ENCODE assay signal across 8 mouse cellular contexts in genomic region chr15:85328455-85328854, GRCm38 (mm10). TPM values are rescaled to one million over a fixed set of nuclear protein-coding genes. Genes with fewer than 3 reads are reported as not detected.
A peak's percentile ranks its signal among the peaks of the same experiment; 100 is the strongest.
DNase-seq lines count a peak whose midpoint lies in the region; TF ChIP-seq lines count a peak whose summit lies in the region.
"Not testable (repeated sequence)": the region's sequence is repeated elsewhere in the genome, so short reads cannot be mapped to it uniquely, and the experiment has no call there.

No protein-coding gene starts in this region.

- not testable (repeated sequence) for H3K27ac ChIP-seq in cortical plate, adult 2 months (ENCODE audit: insufficient read depth, low read length); left cerebral cortex, adult 2 months

- not testable (repeated sequence) for TF ChIP-seq POLR2A in cortical plate, adult 2 months (IDR thresholded peaks at IDR 0.05; ENCODE audit: extremely low read depth, insufficient read depth, low read length)

- not testable (repeated sequence) for H3K27me3 ChIP-seq in splenic B cell, adult 2 months (ENCODE audit: control insufficient read depth, insufficient read depth, low read length, poor library complexity, severe bottlenecking)

- intact Hi-C loops in left cerebral cortex, adult 2 months (cut with DNase I): not testable (repeated sequence)

- not testable (repeated sequence) for H3K4me3 ChIP-seq in cortical plate, adult 2 months (ENCODE audit: insufficient read depth, low read length); left cerebral cortex, adult 2 months

- 0 out of 2 replicates have a peak, but pooled peaks have one; percentile 5 for TF ChIP-seq CTCF in cortical plate, adult 2 months (IDR thresholded peaks at IDR 0.05; ENCODE audit: extremely low read depth, insufficient read depth, low read length)
- TF ChIP-seq CTCF in left cerebral cortex, adult 2 months (IDR thresholded peaks at IDR 0.05): peak; percentile 50

- peak; percentile 36 for DNase-seq in CD8-positive naive resting alpha-beta T cell, adult 2 months (ENCODE audit: low read depth in 2 of 2, low spot score in 2 of 2)
- DNase-seq in T-cell, adult 2 months (ENCODE audit: low spot score): peak; percentile 28
- DNase-seq in induced T-regulatory cell, adult 2 months (ENCODE audit: low read depth): peak; percentile 51
- not testable (repeated sequence) for DNase-seq in left cerebral cortex, adult 2 months (ENCODE audit: extremely low spot score in 1 of 2, low spot score in 2 of 2)
- peak; percentile 49 for DNase-seq in lung, postnatal 36 days
- peak; percentile 48 for DNase-seq in splenic B cell, adult 2 months (ENCODE audit: low read depth, low spot score)
- DNase-seq in thymus, postnatal 4 days: peak; percentile 65

- H3K4me1 ChIP-seq in cortical plate, adult 2 months (ENCODE audit: control insufficient read depth, insufficient read depth, low read length): not testable (repeated sequence)

- H3K36me3 ChIP-seq in splenic B cell, adult 2 months (ENCODE audit: control insufficient read depth, insufficient read depth, low read length, poor library complexity, severe bottlenecking): not testable (repeated sequence)

RNA-seq across cellular contexts. Expression of gene Atxn10, which starts 7.6 kb away (rescaled TPM):
- 221 and 234 TPM in 2 replicates for polyA plus RNA-seq in cortical plate, adult 2 months (2012; rRNA removed)
- 100 to 1,000 TPM; 238 to 262 TPM for total RNA-seq in left cerebral cortex, adult 2 months (2021)
